Mouse (Mus musculus): ENCODE measurements around the gene Zfp263. TPM values are rescaled to one million over a fixed set of nuclear protein-coding genes. Genes with fewer than 3 reads are reported as not detected.

The Zfp263 gene
- polyA plus RNA-seq (2012; ENCODE audit: insufficient read depth, insufficient read length, missing spikeins), result 81.0 and 85.1 TPM in 2 replicates

DNA sequence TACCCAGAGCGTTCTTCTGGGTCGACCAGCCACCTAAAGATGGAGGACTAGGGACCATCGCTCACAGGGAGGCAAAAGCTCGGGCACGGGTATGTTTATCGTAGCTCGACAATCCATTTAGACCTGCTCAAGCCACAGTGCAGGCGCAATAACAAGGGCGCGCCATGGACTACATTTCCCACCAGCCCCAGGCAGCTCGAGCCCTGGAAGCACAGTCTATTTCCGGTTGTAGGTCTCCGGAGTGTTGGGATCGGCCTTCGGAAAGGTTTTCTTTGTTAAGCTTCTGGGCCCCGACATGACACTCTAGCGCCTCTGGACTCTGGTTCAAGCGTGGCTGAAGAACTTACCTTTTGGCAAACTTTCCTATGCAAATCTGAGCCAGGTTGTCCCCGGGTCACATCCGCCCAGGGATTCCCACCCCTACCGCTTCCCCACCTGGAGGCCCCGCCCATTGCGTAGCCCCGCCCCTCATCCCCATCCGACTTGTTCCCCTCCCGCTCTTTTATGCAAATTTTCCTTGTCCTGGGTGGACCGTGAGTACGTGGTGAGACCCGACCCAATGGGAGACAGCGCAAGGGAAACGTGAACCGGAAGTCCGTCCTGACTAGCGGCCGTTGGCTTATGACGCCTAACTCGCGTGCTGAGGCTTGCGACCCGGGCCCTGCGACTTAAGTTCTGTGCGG, at the start of gene Zfp263:
Zfp263 (plus strand) TSS at position 591 of the 683 bp plus-strand sequence.
- peak within 1 kb of the TSS; percentile 93 for H3K4me3 ChIP-seq (ENCODE audit: insufficient read depth, low read length)
- TF ChIP-seq CTCF (IDR thresholded peaks at IDR 0.05; ENCODE audit: low read depth, low read length) (no peak), POLR2A (IDR thresholded peaks at IDR 0.05; ENCODE audit: borderline replicate concordance, low read depth, low read length) (no peak)
- H3K4me1 ChIP-seq (ENCODE audit: control insufficient read depth, insufficient read depth, low read length), result peaks cover 20% of the 10 kb centered on the region
- peak within 1 kb of the TSS; percentile 91 for H3K27ac ChIP-seq (ENCODE audit: insufficient read depth, low read depth, low read length)

DNA sequence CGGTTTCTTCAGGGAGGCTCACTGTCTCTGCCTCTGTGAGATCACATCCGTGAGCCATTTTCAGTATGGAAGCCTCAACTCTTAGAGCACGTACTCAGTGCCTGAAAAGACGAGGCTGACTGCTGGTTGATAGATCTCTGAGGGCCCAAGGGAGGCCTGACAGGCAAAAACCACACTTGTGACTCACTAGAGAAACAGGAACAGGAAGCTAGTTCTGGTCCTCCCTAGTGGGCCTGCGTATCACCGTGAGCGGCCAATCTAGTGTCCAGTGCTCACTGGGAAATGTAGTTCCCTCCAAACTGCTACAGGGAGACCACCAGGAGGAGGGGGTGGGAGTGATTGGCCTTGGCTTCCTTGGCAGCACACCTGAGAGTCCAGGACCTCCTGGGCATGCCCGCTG, 44.6 kb upstream of the Zfp263 start:
- Histone ChIP-seq H3K4me1 (ENCODE audit: control insufficient read depth, insufficient read depth, low read length) (peaks cover 33% of the 10 kb centered on the region), H3K27ac (ENCODE audit: insufficient read depth, low read depth, low read length) (peak overlapping the region; percentile 91), H3K4me3 (ENCODE audit: insufficient read depth, low read length) (peak overlapping the region; percentile 41)
- TF ChIP-seq CTCF (IDR thresholded peaks at IDR 0.05; ENCODE audit: low read depth, low read length) (no peak), POLR2A (IDR thresholded peaks at IDR 0.05; ENCODE audit: borderline replicate concordance, low read depth, low read length) (no peak)

DNA sequence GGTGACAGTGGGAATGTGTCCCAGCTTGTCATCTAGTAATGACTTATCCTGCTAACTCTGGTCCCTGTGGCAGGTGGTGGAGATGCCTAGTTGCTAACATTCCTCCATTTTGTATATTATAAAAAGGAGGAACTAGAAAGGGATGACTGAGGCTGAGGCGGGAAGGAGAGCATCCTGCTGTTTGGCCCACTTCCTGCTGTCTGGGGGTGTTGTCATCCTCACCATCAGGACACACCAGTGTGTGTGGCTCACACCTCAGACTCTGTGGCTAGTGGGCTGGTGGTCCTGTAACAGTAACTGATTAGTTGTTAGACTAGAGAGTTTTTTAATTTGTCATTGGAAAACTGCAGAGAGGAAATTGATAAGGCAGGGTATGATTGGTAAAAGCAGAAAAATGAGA, 43.0 kb upstream of the Zfp263 start:
- no peak for TF ChIP-seq CTCF (IDR thresholded peaks at IDR 0.05; ENCODE audit: low read depth, low read length)
- TF ChIP-seq POLR2A (IDR thresholded peaks at IDR 0.05; ENCODE audit: borderline replicate concordance, low read depth, low read length), result no peak
- Histone ChIP-seq H3K4me1 (ENCODE audit: control insufficient read depth, insufficient read depth, low read length) (peaks cover 38% of the 10 kb centered on the region), H3K27ac (ENCODE audit: insufficient read depth, low read depth, low read length) (no peak overlapping the region), H3K4me3 (ENCODE audit: insufficient read depth, low read length) (no peak overlapping the region)

DNA sequence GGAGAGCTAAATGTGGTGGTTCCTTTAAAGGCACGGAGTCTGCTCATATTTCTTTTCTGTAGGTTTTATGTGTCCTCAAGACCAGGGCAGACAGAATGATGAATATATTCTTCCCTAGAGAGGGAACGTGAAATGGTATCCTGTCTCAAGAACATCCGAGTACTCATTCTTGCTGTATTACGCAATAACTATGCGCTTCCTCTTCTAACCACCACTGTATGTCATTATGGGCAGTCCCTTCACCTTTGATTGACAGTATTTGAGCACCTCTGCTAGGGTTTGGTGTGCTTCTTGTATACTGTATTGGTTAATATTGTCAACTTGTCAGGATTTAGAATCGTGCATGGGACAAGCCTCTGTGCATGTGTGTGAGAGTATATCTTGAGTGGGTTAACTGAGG, 37.2 kb upstream of the Zfp263 start:
- Histone ChIP-seq H3K27ac (ENCODE audit: insufficient read depth, low read depth, low read length) (no peak overlapping the region), H3K4me1 (ENCODE audit: control insufficient read depth, insufficient read depth, low read length) (peaks cover 34% of the 10 kb centered on the region), H3K4me3 (ENCODE audit: insufficient read depth, low read length) (no peak overlapping the region)
- TF ChIP-seq POLR2A (IDR thresholded peaks at IDR 0.05; ENCODE audit: borderline replicate concordance, low read depth, low read length), result no peak
- TF ChIP-seq CTCF (IDR thresholded peaks at IDR 0.05; ENCODE audit: low read depth, low read length), result no peak

DNA sequence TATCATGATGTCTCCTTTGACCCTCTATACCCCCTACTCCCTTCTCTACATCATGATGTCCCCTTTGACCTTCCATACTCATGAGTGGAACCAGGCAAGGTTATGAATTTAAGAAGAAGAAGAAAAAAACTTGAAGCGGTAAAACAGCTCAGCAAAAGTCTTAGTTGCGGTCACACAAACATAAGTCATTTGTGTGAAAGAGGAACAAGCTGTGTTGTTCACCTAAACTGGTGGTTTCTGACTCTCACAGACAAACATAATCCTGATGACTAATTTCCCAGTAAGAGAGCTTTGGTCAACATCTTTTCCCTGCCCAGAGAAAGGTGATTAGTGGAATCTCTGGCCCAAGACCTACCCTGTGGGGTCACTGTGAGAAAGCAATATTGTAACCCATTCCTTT, 29.2 kb upstream of the Zfp263 start:
- TF ChIP-seq POLR2A (IDR thresholded peaks at IDR 0.05; ENCODE audit: borderline replicate concordance, low read depth, low read length), result no peak
- TF ChIP-seq CTCF (IDR thresholded peaks at IDR 0.05; ENCODE audit: low read depth, low read length), result no peak
- H3K27ac ChIP-seq (ENCODE audit: insufficient read depth, low read depth, low read length), result peak overlapping the region; percentile 57
- peaks cover 41% of the 10 kb centered on the region for H3K4me1 ChIP-seq (ENCODE audit: control insufficient read depth, insufficient read depth, low read length)
- H3K4me3 ChIP-seq (ENCODE audit: insufficient read depth, low read length), result no peak overlapping the region

DNA sequence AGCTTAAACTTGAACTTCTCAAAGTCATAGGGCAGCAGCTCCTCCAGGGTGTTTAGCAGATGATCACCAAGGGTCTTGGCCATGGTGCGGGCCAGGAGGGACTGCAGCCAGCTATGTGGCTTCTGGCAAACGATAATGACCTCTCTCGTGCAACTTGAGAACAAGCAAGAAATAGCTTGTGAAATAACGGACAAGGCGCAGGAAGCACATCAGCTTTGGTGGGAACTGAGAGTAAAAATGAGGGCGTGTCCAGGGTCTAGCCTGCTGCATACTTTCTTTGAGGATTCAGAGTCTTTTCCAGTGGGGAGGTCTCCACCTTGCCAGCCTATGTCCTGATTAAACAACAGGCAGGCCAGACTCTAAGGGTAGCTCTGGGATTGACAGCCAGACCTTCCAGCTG, 25.9 kb upstream of the Zfp263 start, which contains the start of gene Mefv:
Mefv (minus strand) TSS at position 118 of the 400 bp plus-strand sequence.
- Histone ChIP-seq H3K27ac (ENCODE audit: insufficient read depth, low read depth, low read length) (no peak within 1 kb of the TSS), H3K4me3 (ENCODE audit: insufficient read depth, low read length) (no peak within 1 kb of the TSS), H3K4me1 (ENCODE audit: control insufficient read depth, insufficient read depth, low read length) (peaks cover 49% of the 10 kb centered on the region)
- no peak for TF ChIP-seq POLR2A (IDR thresholded peaks at IDR 0.05; ENCODE audit: borderline replicate concordance, low read depth, low read length)
- TF ChIP-seq CTCF (IDR thresholded peaks at IDR 0.05; ENCODE audit: low read depth, low read length), result no peak

DNA sequence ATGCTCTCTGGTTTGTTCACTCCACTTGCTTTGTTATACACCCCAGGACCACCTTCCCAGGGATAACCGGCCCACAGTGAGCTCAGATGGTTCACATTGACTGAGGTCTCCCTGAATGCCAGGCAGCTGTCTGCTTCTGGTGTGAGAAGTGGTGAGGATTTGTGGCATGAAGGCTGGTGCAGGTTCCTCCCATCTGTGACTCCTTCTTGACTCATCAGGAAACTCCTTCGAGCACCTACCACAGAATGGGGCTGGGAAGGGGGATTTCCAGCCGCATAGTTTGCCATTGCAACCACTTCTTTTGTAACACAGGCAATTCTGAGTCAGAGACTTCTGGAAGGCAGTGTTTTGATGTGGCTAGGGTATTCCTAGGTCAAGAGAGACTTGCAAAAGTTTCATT, 20.7 kb upstream of the Zfp263 start:
- Histone ChIP-seq H3K4me1 (ENCODE audit: control insufficient read depth, insufficient read depth, low read length) (peaks cover 26% of the 10 kb centered on the region), H3K27ac (ENCODE audit: insufficient read depth, low read depth, low read length) (peak overlapping the region; percentile 97), H3K4me3 (ENCODE audit: insufficient read depth, low read length) (peak overlapping the region; percentile 32)
- TF ChIP-seq CTCF (IDR thresholded peaks at IDR 0.05; ENCODE audit: low read depth, low read length) (no peak), POLR2A (IDR thresholded peaks at IDR 0.05; ENCODE audit: borderline replicate concordance, low read depth, low read length) (no peak)

DNA sequence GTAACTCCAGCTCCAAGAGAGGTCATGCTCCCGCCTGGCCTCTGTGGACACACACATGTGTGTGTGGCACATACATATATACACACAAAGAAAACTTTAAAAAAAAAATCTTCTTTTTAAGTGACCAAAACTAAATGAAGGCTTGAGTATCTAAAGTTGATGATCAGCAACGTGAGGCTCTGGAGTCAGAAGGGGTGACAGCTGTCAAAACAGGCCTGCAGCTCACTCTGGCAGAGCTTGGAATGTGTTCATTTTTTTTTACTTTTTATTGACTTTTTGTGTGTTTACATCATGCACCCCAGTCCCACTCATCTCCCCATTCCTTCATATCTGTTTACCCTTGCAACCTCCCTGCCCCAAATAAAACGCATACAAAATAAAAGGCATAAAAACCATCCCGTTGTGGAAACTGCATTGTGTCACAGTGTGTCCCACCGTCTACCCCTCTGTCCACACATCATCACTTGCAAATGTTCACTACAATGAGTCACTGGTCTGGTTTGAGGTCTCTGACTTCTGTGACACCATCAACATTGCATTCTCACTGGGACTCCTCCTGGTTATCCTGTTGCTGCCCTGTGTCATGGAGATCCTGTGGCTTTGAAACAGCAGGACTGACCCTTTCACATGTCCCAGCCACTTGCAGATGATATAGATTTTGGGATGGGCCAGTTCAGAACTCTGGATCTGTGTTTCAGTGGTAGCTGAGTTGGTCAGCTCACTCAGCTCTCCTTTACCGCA, 15.7 kb upstream of the Zfp263 start:
- Histone ChIP-seq H3K4me1 (ENCODE audit: control insufficient read depth, insufficient read depth, low read length) (peaks cover 33% of the 10 kb centered on the region), H3K4me3 (ENCODE audit: insufficient read depth, low read length) (no peak overlapping the region), H3K27ac (ENCODE audit: insufficient read depth, low read depth, low read length) (no peak overlapping the region)
- TF ChIP-seq CTCF (IDR thresholded peaks at IDR 0.05; ENCODE audit: low read depth, low read length) (no peak), POLR2A (IDR thresholded peaks at IDR 0.05; ENCODE audit: borderline replicate concordance, low read depth, low read length) (no peak)

DNA sequence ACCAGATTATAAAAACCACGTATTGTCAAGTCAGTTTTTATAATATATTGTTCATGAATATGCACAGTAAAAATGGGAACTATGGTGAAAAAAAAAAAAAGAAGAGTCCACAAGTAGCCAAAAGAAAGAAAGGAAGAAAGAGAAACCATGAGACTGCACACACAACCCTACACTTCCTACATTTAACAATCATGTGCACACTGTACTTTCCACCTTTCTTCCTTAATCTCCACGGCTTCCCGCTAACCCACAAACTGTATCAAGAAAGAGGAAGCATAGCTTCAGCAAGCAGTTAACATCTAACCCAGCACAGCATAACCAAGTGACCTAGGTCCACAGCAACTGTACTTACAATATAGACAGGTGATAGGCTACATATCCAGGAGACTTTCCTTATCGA, 11.3 kb upstream of the Zfp263 start:
- Histone ChIP-seq H3K27ac (ENCODE audit: insufficient read depth, low read depth, low read length) (peak overlapping the region; percentile 92), H3K4me1 (ENCODE audit: control insufficient read depth, insufficient read depth, low read length) (peaks cover 34% of the 10 kb centered on the region), H3K4me3 (ENCODE audit: insufficient read depth, low read length) (no peak overlapping the region)
- no peak for TF ChIP-seq POLR2A (IDR thresholded peaks at IDR 0.05; ENCODE audit: borderline replicate concordance, low read depth, low read length)
- TF ChIP-seq CTCF (IDR thresholded peaks at IDR 0.05; ENCODE audit: low read depth, low read length), result no peak

DNA sequence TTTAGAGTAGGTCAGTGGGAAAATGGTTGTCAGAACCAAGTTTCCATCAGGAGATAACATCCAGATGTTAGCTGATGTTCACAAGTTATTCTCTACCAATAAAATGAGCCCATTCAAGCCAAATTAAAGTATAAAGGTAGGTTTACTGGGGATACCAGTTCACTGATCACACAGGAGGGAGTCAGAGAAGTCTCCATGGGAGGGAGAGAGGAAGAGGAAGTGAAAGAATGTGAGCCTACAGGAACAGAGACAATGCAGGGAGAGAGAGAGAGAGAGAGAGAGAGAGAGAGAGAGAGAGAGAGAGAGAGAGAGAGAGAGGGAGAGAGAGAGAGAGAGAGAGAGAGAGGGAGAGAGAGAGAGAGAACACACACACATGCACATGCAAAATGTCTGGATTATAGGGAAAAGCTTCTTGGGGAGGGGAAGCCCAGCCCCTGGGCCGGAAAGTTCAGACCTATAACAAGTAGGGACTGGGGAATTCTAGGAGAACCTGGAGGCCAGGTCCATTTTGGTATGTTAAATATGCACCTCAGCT, 10.6 kb upstream of the Zfp263 start:
- no peak overlapping the region for H3K4me3 ChIP-seq (ENCODE audit: insufficient read depth, low read length)
- TF ChIP-seq POLR2A (IDR thresholded peaks at IDR 0.05; ENCODE audit: borderline replicate concordance, low read depth, low read length), result no peak
- TF ChIP-seq CTCF (IDR thresholded peaks at IDR 0.05; ENCODE audit: low read depth, low read length), result no peak
- H3K27ac ChIP-seq (ENCODE audit: insufficient read depth, low read depth, low read length), result peak overlapping the region; percentile 92
- H3K4me1 ChIP-seq (ENCODE audit: control insufficient read depth, insufficient read depth, low read length), result peaks cover 33% of the 10 kb centered on the region
